Mouse (Mus musculus) forebrain, embryonic 15.5 days (tissue): ENCODE data around the gene Ccdc39. TPM values are rescaled to one million over a fixed set of nuclear protein-coding genes. Genes with fewer than 3 reads are reported as not detected.

Experiments
- ATAC-seq: fragments of 200-750 bp; cut with Nextera tagmentation; replicated peaks from 2 replicates; pipeline ENCODE4 v1.8.0; 2017; ENCODE audit warnings: mild to moderate bottlenecking, moderate TSS enrichment, moderate library complexity
- H3K27ac ChIP-seq: fragments of 300-500 bp; sonication (generic); replicated peaks from 2 replicates; pipeline ENCODE4 v1.5.1; 2015; ENCODE audit warnings: mild to moderate bottlenecking, inconsistent platforms
- H3K27me3 ChIP-seq: fragments of 300-500 bp; sonication (generic); 2 replicates; pipeline ENCODE4 v1.6.1; 2015; ENCODE audit warnings: inconsistent platforms
- H3K36me3 ChIP-seq: fragments of 300-500 bp; sonication (generic); 2 replicates; pipeline ENCODE4 v1.6.1; 2015; ENCODE audit warnings: mild to moderate bottlenecking, inconsistent platforms
- H3K4me1 ChIP-seq: fragments of 300-500 bp; sonication (generic); 2 replicates; pipeline ENCODE4 v1.6.1; 2015; ENCODE audit warnings: inconsistent platforms
- H3K4me2 ChIP-seq: fragments of 300-500 bp; sonication (generic); replicated peaks from 2 replicates; pipeline ENCODE4 v1.6.1; 2015; ENCODE audit warnings: mild to moderate bottlenecking, inconsistent platforms
- H3K4me3 ChIP-seq: fragments of 300-500 bp; sonication (generic); 2 replicates; pipeline ENCODE4 v1.5.1; 2015; ENCODE audit warnings: mild to moderate bottlenecking, inconsistent platforms
- H3K9ac ChIP-seq: fragments of 300-500 bp; sonication (generic); replicated peaks from 2 replicates; pipeline ENCODE4 v1.6.1; 2015; ENCODE audit warnings: mild to moderate bottlenecking, inconsistent platforms
- H3K9me3 ChIP-seq: fragments of 300-500 bp; sonication (generic); 2 replicates; pipeline ENCODE4 v1.6.1; 2016; ENCODE audit warnings: inconsistent platforms
- WGBS: fragments of 180-500 bp; shearing (Covaris S2); methylation state at CpG from one replicate; pipeline ENCODE4 v1.1.7; 2015; ENCODE audit warnings: mixed read lengths; 5-methylcytosine and 5-hydroxymethylcytosine counted together
- polyA plus RNA-seq: library from polyadenylated mRNA; unstranded; fragments of >200 nt; fragmentation: Nextera tagmentation; extraction: Ambion mirVana; gene quantifications from 2 replicates; pipeline ENCODE4 v1.2.1, GENCODE M21; 2015

The Ccdc39 gene
- polyA plus RNA-seq, 1 experiment from 2014 or later: 15.1 TPM

- H3K4me1 ChIP-seq: no peaks in the 10 kb centered on the region
- H3K4me3 ChIP-seq: no peak overlapping the region
- ATAC-seq: no peak
- 91% methylated on average over 4 of the region's 4 CpGs for WGBS
- no peak overlapping the region for H3K27ac ChIP-seq
- H3K9ac ChIP-seq: no peak overlapping the region
- H3K36me3 ChIP-seq: no peaks in the 10 kb centered on the region
- H3K9me3 ChIP-seq: no peaks in the 10 kb centered on the region
- H3K4me2 ChIP-seq: no peak overlapping the region
- no peaks in the 10 kb centered on the region for H3K27me3 ChIP-seq
Observed at GRCm38 (mm10) chr3:33850856-33851255, 6.7 kb upstream of the Ccdc39 start.

- ATAC-seq: no peak
- no peaks in the 10 kb centered on the region for H3K27me3 ChIP-seq
- no peaks in the 10 kb centered on the region for H3K36me3 ChIP-seq
- peaks cover 14% of the 10 kb centered on the region for H3K4me1 ChIP-seq
- no peak overlapping the region for H3K27ac ChIP-seq
- 90% methylated on average over 6 of the region's 6 CpGs for WGBS
- no peak overlapping the region for H3K4me3 ChIP-seq
- H3K4me2 ChIP-seq: no peak overlapping the region
- H3K9ac ChIP-seq: no peak overlapping the region
- no peaks in the 10 kb centered on the region for H3K9me3 ChIP-seq
Observed at GRCm38 (mm10) chr3:33846639-33847038, 2.5 kb upstream of the Ccdc39 start.

GRCm38 (mm10) chr3:33838877-33839276, 5.2 kb downstream of the Ccdc39 start:
- no peak for ATAC-seq
- no peaks in the 10 kb centered on the region for H3K9me3 ChIP-seq
- no peak overlapping the region for H3K27ac ChIP-seq
- H3K4me1 ChIP-seq: peaks cover 5% of the 10 kb centered on the region
- H3K27me3 ChIP-seq: no peaks in the 10 kb centered on the region
- 74% methylated on average over 10 of the region's 10 CpGs for WGBS
- no peak overlapping the region for H3K4me2 ChIP-seq
- H3K4me3 ChIP-seq: no peak overlapping the region
- H3K9ac ChIP-seq: no peak overlapping the region
- H3K36me3 ChIP-seq: no peaks in the 10 kb centered on the region

- H3K4me3 ChIP-seq: no peak overlapping the region
- 97% methylated on average over 13 of the region's 13 CpGs for WGBS
- no peaks in the 10 kb centered on the region for H3K9me3 ChIP-seq
- no peaks in the 10 kb centered on the region for H3K4me1 ChIP-seq
- ATAC-seq: no peak
- no peak overlapping the region for H3K4me2 ChIP-seq
- no peak overlapping the region for H3K9ac ChIP-seq
- no peak overlapping the region for H3K27ac ChIP-seq
- H3K27me3 ChIP-seq: no peaks in the 10 kb centered on the region
- H3K36me3 ChIP-seq: no peaks in the 10 kb centered on the region
Observed at GRCm38 (mm10) chr3:33836576-33836975, 7.5 kb downstream of the Ccdc39 start.

- no peak overlapping the region for H3K27ac ChIP-seq
- H3K36me3 ChIP-seq: no peaks in the 10 kb centered on the region
- H3K9ac ChIP-seq: no peak overlapping the region
- no peaks in the 10 kb centered on the region for H3K27me3 ChIP-seq
- WGBS: 87% methylated on average over 10 of the region's 10 CpGs
- H3K4me3 ChIP-seq: no peak overlapping the region
- H3K9me3 ChIP-seq: no peaks in the 10 kb centered on the region
- H3K4me1 ChIP-seq: no peaks in the 10 kb centered on the region
- H3K4me2 ChIP-seq: no peak overlapping the region
- ATAC-seq: no peak
Observed at GRCm38 (mm10) chr3:33832351-33832750, 11.8 kb downstream of the Ccdc39 start.

GRCm38 (mm10) chr3:33824135-33824946, 19.8 kb downstream of the Ccdc39 start:
- no peaks in the 10 kb centered on the region for H3K27me3 ChIP-seq
- H3K36me3 ChIP-seq: no peaks in the 10 kb centered on the region
- H3K4me1 ChIP-seq: no peaks in the 10 kb centered on the region
- no peak overlapping the region for H3K4me2 ChIP-seq
- H3K9me3 ChIP-seq: no peaks in the 10 kb centered on the region
- no peak overlapping the region for H3K4me3 ChIP-seq
- peak; percentile 87 for ATAC-seq
- no peak overlapping the region for H3K9ac ChIP-seq
- no peak overlapping the region for H3K27ac ChIP-seq
- 46% methylated on average over 9 of the region's 9 CpGs for WGBS

GRCm38 (mm10) chr3:33807151-33807550, 37.0 kb downstream of the Ccdc39 start:
- Histone ChIP-seq H3K4me1 (no peaks in the 10 kb centered on the region), H3K9me3 (no peaks in the 10 kb centered on the region), H3K9ac (no peak overlapping the region), H3K4me3 (no peak overlapping the region), H3K27me3 (no peaks in the 10 kb centered on the region), H3K36me3 (peaks cover 43% of the 10 kb centered on the region), H3K4me2 (no peak overlapping the region), H3K27ac (no peak overlapping the region)
- no peak for ATAC-seq
- WGBS: 80% methylated on average over 1 of the region's 1 CpGs

GRCm38 (mm10) chr3:33800513-33800820, 43.6 kb downstream of the Ccdc39 start:
- peaks cover 12% of the 10 kb centered on the region for H3K36me3 ChIP-seq
- WGBS: 0% methylated on average over 16 of the region's 16 CpGs
- H3K9ac ChIP-seq: peak overlapping the region; percentile 96
- peak overlapping the region; percentile 99 for H3K27ac ChIP-seq
- H3K4me1 ChIP-seq: peaks cover 13% of the 10 kb centered on the region
- no peaks in the 10 kb centered on the region for H3K27me3 ChIP-seq
- peak overlapping the region; percentile 60 for H3K4me2 ChIP-seq
- ATAC-seq: no peak
- H3K4me3 ChIP-seq: peak overlapping the region; percentile 97
- no peaks in the 10 kb centered on the region for H3K9me3 ChIP-seq

GRCm38 (mm10) chr3:33799617-33800512, 44.2 kb downstream of the Ccdc39 start, which contains the start of gene Ttc14:
Gene Ttc14 (plus strand): TSS chr3:33799832.
- Histone ChIP-seq H3K9me3 (no peaks in the 10 kb centered on the region), H3K9ac (peak within 1 kb of the TSS; percentile 96), H3K27me3 (no peaks in the 10 kb centered on the region), H3K36me3 (peaks cover 8% of the 10 kb centered on the region), H3K4me1 (peaks cover 13% of the 10 kb centered on the region), H3K4me2 (peak within 1 kb of the TSS; percentile 60), H3K27ac (peak within 1 kb of the TSS; percentile 99), H3K4me3 (peak within 1 kb of the TSS; percentile 97)
- WGBS: under 1% methylated on average over 90 of the region's 90 CpGs
- ATAC-seq: peak; percentile 99

- no peak overlapping the region for H3K4me2 ChIP-seq
- no peaks in the 10 kb centered on the region for H3K27me3 ChIP-seq
- H3K4me1 ChIP-seq: no peaks in the 10 kb centered on the region
- no peaks in the 10 kb centered on the region for H3K36me3 ChIP-seq
- no peak overlapping the region for H3K27ac ChIP-seq
- H3K4me3 ChIP-seq: no peak overlapping the region
- ATAC-seq: peak; percentile 51
- H3K9me3 ChIP-seq: no peaks in the 10 kb centered on the region
- H3K9ac ChIP-seq: no peak overlapping the region
Observed at GRCm38 (mm10) chr3:33790975-33791374, 53.1 kb downstream of the Ccdc39 start.
